Mouse (Mus musculus) kidney, adult 2 months (tissue): Measurements from ENCODE around the gene Mgat4c.

ENCODE experiments used
- CTCF ChIP-seq: fragments of 200-500 bp; conservative IDR thresholded peaks from 2 replicates; pipeline ENCODE4 v1.5.1; 2011; ENCODE audit warnings: low read depth, mild to moderate bottlenecking, control low read depth, low read length, moderate library complexity, mixed read lengths; ENCODE audit not compliant: insufficient read depth, insufficient read length
- POLR2A ChIP-seq: fragments of 200-500 bp; IDR thresholded peaks from one replicate; pipeline ENCODE4 v1.6.1; 2011; ENCODE audit warnings: low read depth, low read length, control low read depth

GRCm38 (mm10) chr10:102389223-102389622 is 707.9 kb downstream of the Mgat4c start:
- no peak for TF ChIP-seq CTCF
- TF ChIP-seq POLR2A: no peak
